Mouse (Mus musculus): ENCODE results near the gene Atp8a1.

Gene Atp8a1

DNA sequence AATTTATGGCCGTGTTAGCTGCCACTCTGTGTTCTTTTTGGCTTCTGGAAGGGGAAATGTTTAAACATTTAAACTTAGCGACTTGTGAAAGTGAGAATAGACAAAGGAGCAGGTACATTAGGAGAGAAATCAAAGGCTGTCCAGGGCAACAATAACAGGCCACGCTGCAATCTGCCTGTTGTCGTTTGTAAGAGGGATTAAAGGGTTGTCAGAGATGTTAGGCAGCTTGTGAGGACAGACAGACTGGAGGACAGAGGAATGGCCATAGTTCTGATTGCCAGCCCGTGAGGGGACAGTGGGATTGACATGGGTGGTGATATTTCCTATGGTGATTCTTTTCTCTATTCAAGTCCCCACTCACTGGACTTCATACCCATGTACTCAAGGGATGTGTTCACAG lies 161.8 kb downstream of the Atp8a1 start:
- DNase-seq (ENCODE audit: low spot score in 2 of 2): no peak

- DNase-seq (ENCODE audit: low spot score in 2 of 2): no peak
Measured at GRCm38 (mm10) chr5:67678819-67679218, 168.4 kb downstream of the Atp8a1 start.

- DNase-seq (ENCODE audit: low spot score in 2 of 2): no peak
Measured at GRCm38 (mm10) chr5:67673008-67673407, 174.2 kb downstream of the Atp8a1 start.

DNA sequence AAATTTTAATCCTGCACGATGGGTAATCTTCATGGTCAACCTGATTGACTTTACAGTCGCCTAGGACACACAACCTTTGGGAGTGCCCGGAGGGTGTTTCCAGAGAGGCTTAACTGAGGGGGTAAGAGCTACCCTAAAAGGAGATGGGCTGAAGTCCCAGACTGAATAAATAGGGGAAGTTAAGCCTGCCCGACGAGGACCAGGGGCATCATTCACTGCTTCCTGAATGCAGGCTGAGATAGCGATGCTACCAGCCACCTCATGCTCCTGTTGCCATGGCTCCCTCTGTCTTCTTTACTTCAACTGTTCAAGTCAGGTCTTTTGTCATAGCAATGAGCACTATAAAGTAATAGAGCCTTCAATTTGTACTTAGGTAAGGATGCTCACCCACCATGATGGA lies 177.1 kb downstream of the Atp8a1 start:
- DNase-seq (ENCODE audit: low spot score in 2 of 2): no peak

DNA sequence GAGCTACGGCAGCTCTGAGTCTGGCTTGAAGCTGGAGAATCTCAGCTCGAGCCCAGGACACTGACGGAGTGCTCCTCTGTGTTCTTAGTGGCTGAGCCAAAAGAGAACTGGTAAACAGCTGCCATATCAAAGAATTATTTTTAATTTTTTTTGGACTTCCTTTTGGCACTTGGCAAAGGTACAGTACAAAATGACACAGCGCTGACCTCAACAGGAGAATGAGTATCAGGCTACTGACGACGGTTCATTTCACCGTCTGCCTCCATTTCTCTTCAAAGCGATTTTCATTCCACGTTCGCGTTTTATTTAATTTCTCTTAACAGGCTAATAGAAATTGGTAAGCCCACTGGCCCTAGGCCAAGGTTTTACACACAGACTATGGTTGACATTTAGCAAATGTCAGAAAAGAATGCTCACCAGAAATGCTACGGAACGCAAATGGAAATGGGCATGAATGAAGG lies 177.8 kb downstream of the Atp8a1 start:
- DNase-seq (ENCODE audit: low spot score in 2 of 2): no peak

- DNase-seq (ENCODE audit: low spot score in 2 of 2): no peak
Measured at GRCm38 (mm10) chr5:67662715-67663114, 184.5 kb downstream of the Atp8a1 start.

DNA sequence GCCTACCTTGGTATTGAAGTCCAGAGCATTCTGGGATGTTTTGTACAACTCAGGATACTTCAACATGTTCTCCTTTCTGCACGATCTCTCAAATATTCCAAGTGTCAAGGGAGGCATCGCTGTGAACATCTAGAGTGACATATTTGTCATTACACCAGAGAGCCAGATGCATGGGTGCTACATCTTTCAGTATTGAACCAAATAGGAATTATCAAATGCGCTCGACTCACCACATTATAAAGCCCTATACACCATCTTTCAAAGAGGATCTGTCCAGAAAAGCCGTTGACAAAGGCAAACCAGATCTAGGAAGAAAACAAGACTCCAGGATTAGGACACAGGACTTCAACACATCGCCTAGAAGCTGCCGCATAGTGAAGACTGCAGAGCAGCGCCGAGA lies 187.4 kb downstream of the Atp8a1 start:
- DNase-seq (ENCODE audit: low spot score in 2 of 2): no peak

GRCm38 (mm10) chr5:67656821-67657259 lies 190.4 kb downstream of the Atp8a1 start:
- DNase-seq (ENCODE audit: low spot score in 2 of 2): no peak

DNA sequence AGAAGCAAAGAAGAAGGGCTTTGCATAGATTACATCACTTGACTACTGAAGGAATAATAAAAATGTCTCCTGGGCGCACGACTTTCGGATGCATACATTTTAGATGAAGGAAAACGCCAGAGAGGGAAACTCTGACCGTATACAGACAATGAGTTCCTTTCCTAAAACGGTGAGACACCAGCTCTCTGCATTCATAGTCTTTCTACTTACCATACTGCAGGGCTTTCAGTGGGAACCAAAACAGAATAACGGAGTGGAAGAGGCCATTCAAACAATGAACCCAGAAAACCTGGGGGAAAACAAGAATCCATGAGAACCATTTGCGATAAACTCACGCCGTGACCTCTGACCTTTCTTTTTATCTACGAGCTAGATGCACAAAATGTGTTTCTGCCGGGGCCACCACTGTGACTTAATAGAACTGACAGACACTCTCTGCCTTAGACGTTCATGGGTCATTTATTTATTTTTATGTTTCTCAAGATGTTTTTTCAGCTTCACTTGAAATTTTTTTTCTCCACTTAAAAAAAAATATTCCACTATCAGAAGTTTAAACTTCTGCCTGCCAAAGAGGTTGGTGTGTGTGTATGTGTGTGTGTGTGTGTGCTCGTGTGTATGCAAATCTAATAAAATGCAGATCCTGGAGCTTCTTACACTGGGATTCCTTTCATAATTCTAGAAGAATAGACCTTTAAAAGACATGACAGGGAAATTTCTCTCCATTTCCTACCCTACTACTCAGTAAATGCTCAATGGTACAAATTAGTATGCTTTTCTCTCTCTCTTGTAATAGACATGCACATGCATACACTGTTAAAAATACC lies 191.3 kb downstream of the Atp8a1 start:
- DNase-seq (ENCODE audit: low spot score in 2 of 2): no peak

DNA sequence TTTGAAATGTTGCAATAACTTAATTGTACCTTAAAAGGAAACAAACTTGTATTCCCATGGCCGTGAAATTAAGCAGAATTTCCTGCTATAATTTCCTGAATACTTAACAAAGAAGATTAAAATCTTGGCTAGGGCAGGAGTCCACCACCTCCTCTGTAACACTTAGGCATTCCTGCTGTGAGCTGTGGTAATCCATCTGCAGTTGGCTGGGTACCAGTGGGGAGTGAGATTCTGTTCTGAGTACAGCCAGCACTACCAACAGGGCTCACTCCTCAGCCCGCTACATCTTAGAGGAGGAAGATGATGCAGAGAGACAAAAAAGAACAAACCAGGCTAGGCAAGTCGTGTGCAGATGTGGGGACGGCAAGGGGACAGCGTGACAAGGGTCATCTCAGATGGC lies 192.7 kb downstream of the Atp8a1 start:
- DNase-seq (ENCODE audit: low spot score in 2 of 2): no peak

DNA sequence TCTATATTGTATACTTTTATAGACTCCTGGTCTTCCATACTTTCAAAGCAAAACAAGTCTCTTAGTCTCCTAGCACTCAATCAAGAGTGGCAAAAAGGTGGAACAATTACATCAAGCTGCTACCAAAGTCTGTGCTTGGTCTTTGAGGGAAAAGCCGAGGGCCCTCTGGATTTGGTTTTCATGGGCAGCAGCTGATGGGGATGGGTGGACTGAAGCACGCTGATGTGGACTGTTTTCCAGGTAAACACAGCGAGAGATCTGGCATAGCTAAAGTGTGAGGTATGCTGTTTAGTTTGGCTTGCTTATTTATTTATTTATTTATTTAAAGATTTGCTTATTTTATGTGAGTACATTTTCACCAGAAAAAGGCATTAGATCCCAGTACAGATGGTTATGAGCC lies 193.7 kb downstream of the Atp8a1 start:
- no peak for DNase-seq (ENCODE audit: low spot score in 2 of 2)

DNA sequence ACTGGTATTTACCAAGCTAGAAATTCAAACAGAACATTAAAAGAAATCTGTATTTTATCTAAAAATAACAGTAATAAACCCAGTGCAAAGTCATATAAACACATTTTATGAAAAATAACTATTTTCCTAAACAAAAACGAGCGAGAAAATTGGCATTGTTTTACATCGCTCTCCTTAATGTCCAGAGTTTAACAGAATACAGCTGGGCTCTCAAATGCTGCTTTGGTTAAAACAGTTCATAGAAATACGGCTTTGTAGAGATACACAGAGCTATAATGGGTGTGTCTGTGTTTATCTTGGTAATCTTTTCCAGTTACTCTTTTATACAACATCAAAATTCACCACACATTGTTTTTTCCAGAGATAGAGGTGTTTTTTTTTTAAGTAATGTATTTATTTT lies 194.8 kb downstream of the Atp8a1 start:
- no peak for DNase-seq (ENCODE audit: low spot score in 2 of 2)

GRCm38 (mm10) chr5:67650021-67650420 lies 197.2 kb downstream of the Atp8a1 start:
- no peak for DNase-seq (ENCODE audit: low spot score in 2 of 2)

DNA sequence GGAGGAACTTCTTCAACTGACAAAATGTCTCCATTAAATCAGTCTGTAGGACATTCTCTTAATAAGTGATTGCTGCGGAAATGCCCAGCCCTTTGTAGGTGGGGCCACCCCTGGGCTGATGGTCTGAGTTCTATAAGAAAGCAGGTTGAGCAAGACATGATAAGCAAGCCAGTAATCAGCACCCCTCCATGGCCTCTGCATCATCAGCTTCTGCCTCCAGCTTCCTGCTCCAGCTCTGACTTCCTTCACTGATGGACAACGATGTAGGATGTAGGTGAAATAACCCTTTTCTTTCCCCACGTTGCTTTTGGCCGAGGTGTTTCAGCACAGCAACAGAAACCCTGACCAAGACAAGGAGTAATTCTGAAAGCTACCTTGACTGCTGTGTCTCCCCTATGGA lies 198.1 kb downstream of the Atp8a1 start:
- DNase-seq (ENCODE audit: low spot score in 2 of 2): no peak

- DNase-seq (ENCODE audit: low spot score in 2 of 2): no peak
Measured at GRCm38 (mm10) chr5:67647568-67647967, 199.7 kb downstream of the Atp8a1 start.

- no peak for DNase-seq (ENCODE audit: low spot score in 2 of 2)
Measured at GRCm38 (mm10) chr5:67646756-67647529, 200.3 kb downstream of the Atp8a1 start.

GRCm38 (mm10) chr5:67643537-67644255 lies 203.5 kb downstream of the Atp8a1 start:
- DNase-seq (ENCODE audit: low spot score in 2 of 2): no peak

GRCm38 (mm10) chr5:67641406-67642120 lies 205.7 kb downstream of the Atp8a1 start:
- DNase-seq (ENCODE audit: low spot score in 2 of 2): no peak

DNA sequence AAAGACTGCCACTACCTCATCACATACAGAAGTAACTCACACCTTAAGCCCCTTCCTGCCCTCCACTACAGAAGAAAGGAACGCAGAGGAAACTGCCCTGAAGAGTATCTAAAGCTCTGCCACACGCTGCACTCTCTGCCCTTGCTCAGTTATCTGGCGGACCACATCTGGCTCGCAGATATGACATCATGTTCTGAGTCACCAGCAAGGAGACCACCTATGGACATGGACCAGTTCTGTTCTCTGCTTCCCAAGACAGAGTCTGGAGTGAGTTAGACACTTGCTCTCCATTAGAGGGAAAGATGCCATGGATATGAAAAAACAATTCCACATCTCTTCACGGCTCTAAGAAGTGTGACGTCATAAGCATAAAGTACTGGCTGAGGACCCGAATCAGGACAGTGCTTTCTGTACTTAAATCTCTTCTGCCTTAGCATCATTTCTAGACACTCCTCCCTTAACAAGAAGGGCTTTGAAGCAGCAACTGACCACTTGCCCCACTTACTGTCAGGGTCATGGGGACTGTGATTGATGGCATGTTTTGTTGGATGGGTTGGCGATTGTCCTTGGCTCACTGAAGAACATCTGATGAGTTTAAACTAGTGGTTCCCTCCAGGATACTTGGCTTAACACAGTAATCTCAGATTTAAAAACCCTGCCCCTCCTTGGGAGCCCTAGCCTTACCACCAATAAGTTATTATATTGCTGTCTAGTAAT lies 206.5 kb downstream of the Atp8a1 start:
- DNase-seq (ENCODE audit: low spot score in 2 of 2): no peak

- DNase-seq (ENCODE audit: low spot score in 2 of 2): no peak
Measured at GRCm38 (mm10) chr5:67634339-67634738, 212.9 kb downstream of the Atp8a1 start.

- DNase-seq (ENCODE audit: low spot score in 2 of 2): no peak
Measured at GRCm38 (mm10) chr5:67633831-67634268, 213.4 kb downstream of the Atp8a1 start.

All from frontal cortex, postnatal 25 days (tissue).